In genomic region chr12:99346982-99347381, GRCm38 (mm10) we compare ENCODE assay signal across 18 mouse cellular contexts.
A peak's percentile ranks its signal among the peaks of the same experiment; 100 is the strongest.
DNase-seq lines count a peak whose midpoint lies in the region; ATAC-seq lines count a peak whose summit lies in the region.
"Had no signal": no experiment of that assay in that cellular context is flagged by ENCODE, and none has a peak within 500 bp of the region (broad histone marks: within the 10 kb centered on the region; RNA-seq: fewer than 3 reads in every experiment).

No protein-coding gene starts in this region.

- H3K9ac ChIP-seq in liver, embryonic 16.5 days (ENCODE audit: low read depth, low read length) = no peak overlapping the region
- H3K9ac ChIP-seq in liver, embryonic 11.5 days (ENCODE audit: low read depth, low read length) = no peak overlapping the region
- H3K9ac ChIP-seq: limb, embryonic 13.5 days; lung, embryonic 14.5 days; neural tube, embryonic 12.5 days had no signal

- no peaks in the 10 kb centered on the region for H3K36me3 ChIP-seq in liver, embryonic 16.5 days (ENCODE audit: control insufficient read depth, insufficient read depth)
- H3K36me3 ChIP-seq in liver, embryonic 11.5 days (ENCODE audit: control insufficient read depth, insufficient read depth, low read length) = no peaks in the 10 kb centered on the region
- H3K36me3 ChIP-seq: limb, embryonic 13.5 days; neural tube, embryonic 12.5 days had no signal

- intact Hi-C loops in heart, postnatal 25 days (cut with DNase I) = no loop called here

- no peak overlapping the region for H3K4me3 ChIP-seq in liver, embryonic 16.5 days (ENCODE audit: low read depth, low read length)
- no peak overlapping the region for H3K4me3 ChIP-seq in liver, embryonic 11.5 days (ENCODE audit: low read depth, low read length)
- H3K4me3 ChIP-seq: limb, embryonic 13.5 days; neural tube, embryonic 12.5 days had no signal

- peak; percentile 95 for DNase-seq in heart, adult 11 months
- DNase-seq in heart, postnatal 25 days (ENCODE audit: low spot score) = no peak
- no peak for DNase-seq in liver, embryonic 11.5 days (ENCODE audit: low spot score)
- peak; percentile 32 for DNase-seq in ZHBTc4 (ENCODE audit: low read depth, low spot score)
- no peak for DNase-seq in cerebellum, postnatal 36 days
- DNase-seq in adrenal gland, postnatal 14 days = no peak
- DNase-seq: adrenal gland, postnatal 25 days; cerebellum, adult 9-10 months; gastrocnemius, postnatal 14 days; kidney, postnatal 4 days; lung, embryonic 14.5 days; right cerebral cortex, postnatal 14 days; thymus, postnatal 14 days had no signal

- H3K9me3 ChIP-seq in liver, embryonic 16.5 days (replicated peaks; ENCODE audit: control insufficient read depth, low read length) = no peaks in the 10 kb centered on the region
- H3K9me3 ChIP-seq in liver, embryonic 11.5 days (ENCODE audit: control insufficient read depth, low read length) = no peaks in the 10 kb centered on the region
- H3K9me3 ChIP-seq: limb, embryonic 13.5 days; neural tube, embryonic 12.5 days had no signal

- peaks cover 46% of the 10 kb centered on the region for H3K4me1 ChIP-seq in liver, embryonic 16.5 days (ENCODE audit: control insufficient read depth, low read depth, low read length)
- H3K4me1 ChIP-seq in liver, embryonic 11.5 days (replicated peaks; ENCODE audit: control insufficient read depth, insufficient read depth, low read length) = peaks cover 35% of the 10 kb centered on the region

- 0 out of 2 replicates have a peak overlapping the region, but pooled peaks have one; percentile 20 for H3K27ac ChIP-seq in liver, embryonic 16.5 days (ENCODE audit: low read length)
- H3K27ac ChIP-seq in liver, embryonic 11.5 days (ENCODE audit: low read depth, low read length) = no peak overlapping the region
- H3K27ac ChIP-seq: hindbrain, postnatal 0 days; limb, embryonic 13.5 days; neural tube, embryonic 12.5 days had no signal

- H3K27me3 ChIP-seq in liver, embryonic 16.5 days (ENCODE audit: control insufficient read depth, insufficient read depth, low read depth, low read length) = no peaks in the 10 kb centered on the region
- H3K27me3 ChIP-seq in liver, embryonic 11.5 days (replicated peaks; ENCODE audit: control insufficient read depth, insufficient read depth, low read length) = no peaks in the 10 kb centered on the region
- H3K27me3 ChIP-seq: limb, embryonic 13.5 days; neural tube, embryonic 12.5 days had no signal

- no peak overlapping the region for H3K4me2 ChIP-seq in liver, embryonic 16.5 days (ENCODE audit: low read depth, low read length)
- H3K4me2 ChIP-seq in liver, embryonic 11.5 days = no peak overlapping the region
- H3K4me2 ChIP-seq: limb, embryonic 13.5 days; lung, embryonic 14.5 days; neural tube, embryonic 12.5 days had no signal

- no peak for ATAC-seq in liver, embryonic 16.5 days (ENCODE audit: low read depth)
- no peak for ATAC-seq in liver, embryonic 11.5 days (replicated peaks; ENCODE audit: low FRiP score)
- peak; percentile 47; the same call in 1 of the 2 replicates for ATAC-seq in monocyte, adult 5-6 weeks (replicated peaks; ENCODE audit: insufficient number of reproducible peaks, low FRiP score, low TSS enrichment, poor library complexity, severe bottlenecking)
- ATAC-seq: hindbrain, postnatal 0 days had no signal

- WGBS in liver, embryonic 16.5 days (ENCODE audit: insufficient replicate concordance) = 68% methylated on average over 3 of the region's 3 CpGs
- WGBS in liver, embryonic 11.5 days = 78% methylated on average over 3 of the region's 3 CpGs

Comparison
In these comparisons a context has a peak if more than half of its experiments do, and no peak if none do; other contexts are left out.
1. DNase-seq: peak in heart, adult 11 months (single experiment) and ZHBTc4 (single experiment); none in heart, postnatal 25 days (single experiment), liver, embryonic 11.5 days (single experiment), cerebellum, postnatal 36 days (0 of 2) and adrenal gland, postnatal 14 days (single experiment).